Mouse (Mus musculus) limb, embryonic 12.5 days (tissue): Measurements from ENCODE around the gene Gm48551. TPM values are rescaled to one million over a fixed set of nuclear protein-coding genes. Genes with fewer than 3 reads are reported as not detected.

Experiments used
- ATAC-seq: fragments of 200-750 bp; cut with Nextera tagmentation; 2 replicates; pipeline ENCODE4 v1.8.0; 2017; ENCODE audit warnings: low read depth, moderate TSS enrichment; ENCODE audit not compliant: insufficient number of reproducible peaks, insufficient read depth, low FRiP score, low TSS enrichment
- H3K27ac ChIP-seq: fragments of 300-500 bp; sonication (generic); 2 replicates; pipeline ENCODE4 v1.5.1; 2016; ENCODE audit warnings: mild to moderate bottlenecking, moderate library complexity
- H3K27me3 ChIP-seq: fragments of 300-500 bp; sonication (generic); 2 replicates; pipeline ENCODE4 v1.6.1; 2016; ENCODE audit warnings: mild to moderate bottlenecking, moderate library complexity
- H3K36me3 ChIP-seq: fragments of 300-500 bp; sonication (generic); 2 replicates; pipeline ENCODE4 v1.6.1; 2016; ENCODE audit warnings: mild to moderate bottlenecking, moderate library complexity
- H3K4me1 ChIP-seq: fragments of 300-500 bp; sonication (generic); replicated peaks from 2 replicates; pipeline ENCODE4 v1.6.1; 2016
- H3K4me2 ChIP-seq: fragments of 300-500 bp; sonication (generic); 2 replicates; pipeline ENCODE4 v1.6.1; 2016; ENCODE audit warnings: mild to moderate bottlenecking, moderate library complexity
- H3K4me3 ChIP-seq: fragments of 300-500 bp; sonication (generic); replicated peaks from 2 replicates; pipeline ENCODE4 v1.5.1; 2016; ENCODE audit warnings: mild to moderate bottlenecking
- H3K9ac ChIP-seq: fragments of 300-500 bp; sonication (generic); replicated peaks from 2 replicates; pipeline ENCODE4 v1.6.1; 2016; ENCODE audit warnings: mild to moderate bottlenecking, moderate library complexity
- H3K9me3 ChIP-seq: fragments of 300-500 bp; sonication (generic); 2 replicates; pipeline ENCODE4 v1.6.1; 2016; ENCODE audit warnings: mild to moderate bottlenecking, moderate library complexity
- WGBS: fragments of 180-500 bp; shearing (Covaris S2); methylation state at CpG from one replicate; pipeline ENCODE4 v1.1.7; 2016; 5-methylcytosine and 5-hydroxymethylcytosine counted together
- polyA plus RNA-seq: library from polyadenylated mRNA; unstranded; fragments of >200 nt; fragmentation: Nextera tagmentation; extraction: Ambion mirVana; gene quantifications from 2 replicates; pipeline ENCODE4 v1.2.1, GENCODE M21; 2016

Gm48551 gene
- polyA plus RNA-seq, 1 experiment from 2014 or later, result 3.3 TPM

GRCm38 (mm10) chr10:81414682-81415081 lies 30.4 kb downstream of the Gm48551 start:
- Histone ChIP-seq H3K27me3 (no peaks in the 10 kb centered on the region), H3K36me3 (peaks cover 14% of the 10 kb centered on the region; the same call in 1 of the 2 replicates), H3K4me1 (peaks cover 93% of the 10 kb centered on the region), H3K4me2 (0 out of 2 replicates have a peak overlapping the region, but pooled peaks have one; percentile 44), H3K4me3 (no peak overlapping the region), H3K27ac (peak overlapping the region; percentile 86), H3K9me3 (no peaks in the 10 kb centered on the region), H3K9ac (no peak overlapping the region)
- ATAC-seq, result no peak

GRCm38 (mm10) chr10:81415146-81415545 lies 30.9 kb downstream of the Gm48551 start:
- Histone ChIP-seq H3K9ac (no peak overlapping the region), H3K9me3 (no peaks in the 10 kb centered on the region), H3K4me2 (0 out of 2 replicates have a peak overlapping the region, but pooled peaks have one; percentile 44), H3K27ac (peak overlapping the region; percentile 86), H3K36me3 (peaks cover 19% of the 10 kb centered on the region), H3K27me3 (no peaks in the 10 kb centered on the region), H3K4me3 (no peak overlapping the region), H3K4me1 (peaks cover 88% of the 10 kb centered on the region)
- ATAC-seq, result no peak
- 83% methylated on average over 5 of the region's 5 CpGs for WGBS

GRCm38 (mm10) chr10:81415549-81416310 lies 31.5 kb downstream of the Gm48551 start:
- Histone ChIP-seq H3K4me1 (peaks cover 83% of the 10 kb centered on the region), H3K9ac (no peak overlapping the region), H3K9me3 (no peaks in the 10 kb centered on the region), H3K27me3 (0 out of 2 replicates have a peak, but pooled peaks cover 2% of the 10 kb centered on the region), H3K36me3 (peaks cover 22% of the 10 kb centered on the region), H3K27ac (peak overlapping the region; percentile 86), H3K4me2 (no peak overlapping the region), H3K4me3 (no peak overlapping the region)
- WGBS, result 73% methylated on average over 17 of the region's 17 CpGs
- ATAC-seq, result no peak

DNA sequence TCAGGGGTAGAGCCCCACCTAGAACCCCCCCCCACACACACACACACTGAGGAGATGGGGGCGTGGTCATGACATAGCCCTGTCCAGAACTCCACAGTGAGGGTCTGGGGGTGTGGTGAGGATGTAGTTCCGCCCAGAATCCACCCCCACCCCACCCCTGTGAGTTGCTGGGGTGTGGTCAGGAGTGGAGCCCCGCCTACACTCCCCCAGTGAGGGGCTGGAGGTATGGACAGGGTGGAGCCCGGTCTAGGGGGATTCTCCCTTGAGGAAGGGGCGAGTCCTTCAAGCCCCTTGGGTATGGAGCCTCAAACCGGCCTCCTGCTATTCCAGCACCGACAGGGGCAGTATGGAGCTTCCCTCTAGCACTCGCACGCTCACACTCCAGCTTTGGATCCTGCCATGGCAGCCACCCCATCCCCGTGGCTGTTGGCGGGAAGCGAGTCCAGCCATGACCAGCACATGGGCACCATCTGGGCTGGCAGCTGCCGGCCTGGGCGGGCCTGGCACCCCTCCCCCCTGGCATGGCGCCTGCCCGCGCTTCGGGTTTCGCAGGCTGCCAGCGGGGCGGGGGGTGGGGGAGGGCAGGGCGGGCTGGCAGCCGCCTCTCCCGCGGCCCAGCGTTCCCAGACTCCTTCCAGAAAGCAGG lies 32.4 kb downstream of the Gm48551 start:
- ATAC-seq, result peak; percentile 43
- H3K4me3 ChIP-seq, result peak overlapping the region; percentile 41
- H3K27ac ChIP-seq, result peak overlapping the region; percentile 86
- 0 out of 2 replicates have a peak, but pooled peaks cover 8% of the 10 kb centered on the region for H3K27me3 ChIP-seq
- 1% methylated on average over 25 of the region's 26 CpGs for WGBS
- H3K36me3 ChIP-seq, result peaks cover 16% of the 10 kb centered on the region
- no peaks in the 10 kb centered on the region for H3K9me3 ChIP-seq
- H3K9ac ChIP-seq, result peak overlapping the region; percentile 55
- peak overlapping the region; percentile 80 for H3K4me2 ChIP-seq
- peaks cover 74% of the 10 kb centered on the region for H3K4me1 ChIP-seq

GRCm38 (mm10) chr10:81417227-81418215 lies 33.3 kb downstream of the Gm48551 start:
- Histone ChIP-seq H3K27me3 (0 out of 2 replicates have a peak, but pooled peaks cover 14% of the 10 kb centered on the region), H3K9me3 (no peaks in the 10 kb centered on the region), H3K9ac (peak overlapping the region; percentile 55), H3K4me3 (peak overlapping the region; percentile 41), H3K27ac (peak overlapping the region; percentile 86), H3K4me1 (peaks cover 66% of the 10 kb centered on the region), H3K36me3 (peaks cover 14% of the 10 kb centered on the region), H3K4me2 (peak overlapping the region; percentile 80)
- ATAC-seq, result no peak
- 42% methylated on average over 12 of the region's 12 CpGs for WGBS

DNA sequence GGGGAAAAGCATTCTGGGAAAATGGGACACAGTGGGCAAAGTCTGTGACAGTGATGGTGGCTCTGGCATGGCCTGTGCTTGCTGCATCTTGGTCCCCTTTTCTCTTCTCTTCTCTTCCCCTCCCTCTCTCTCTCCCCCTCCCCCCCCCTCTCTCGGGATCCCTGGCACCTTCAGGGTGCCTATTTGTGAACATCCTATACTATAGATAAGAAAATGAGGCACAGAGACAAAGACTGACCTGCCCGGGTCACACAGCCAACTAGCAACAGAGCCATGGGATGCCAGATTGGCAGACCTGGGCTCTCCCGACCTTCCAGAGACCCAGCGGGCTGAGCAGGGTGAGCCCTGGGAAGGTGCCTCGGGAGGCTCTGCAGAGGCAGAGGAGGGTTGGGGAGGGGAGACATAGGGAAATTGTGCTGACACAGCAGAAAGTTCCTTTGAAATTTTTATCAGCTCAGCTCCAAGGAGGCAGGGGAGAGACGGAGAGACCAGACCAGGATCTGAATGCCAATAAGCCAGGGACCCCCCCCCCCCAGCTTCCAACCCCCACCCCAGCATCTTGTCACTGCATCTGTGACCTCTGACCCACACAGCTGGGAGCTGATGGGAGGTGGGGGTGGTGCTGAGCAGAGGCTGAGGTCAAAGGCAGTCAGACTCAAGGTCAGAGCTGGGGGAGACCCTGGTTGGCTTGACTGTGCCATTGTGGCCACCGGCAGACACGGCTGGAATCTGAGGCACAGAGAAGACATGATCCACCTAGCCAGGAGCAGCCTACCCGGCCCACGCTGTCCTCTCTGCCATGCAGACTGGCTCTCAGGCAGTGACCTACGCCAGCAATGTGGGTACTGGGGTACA lies 34.2 kb downstream of the Gm48551 start:
- no peak overlapping the region for H3K9ac ChIP-seq
- H3K4me3 ChIP-seq, result no peak overlapping the region
- H3K9me3 ChIP-seq, result no peaks in the 10 kb centered on the region
- no peak for ATAC-seq
- H3K36me3 ChIP-seq, result peaks cover 14% of the 10 kb centered on the region
- H3K4me2 ChIP-seq, result no peak overlapping the region
- peaks cover 17% of the 10 kb centered on the region for H3K27me3 ChIP-seq
- peaks cover 58% of the 10 kb centered on the region for H3K4me1 ChIP-seq
- 54% methylated on average over 11 of the region's 11 CpGs for WGBS
- H3K27ac ChIP-seq, result no peak overlapping the region

GRCm38 (mm10) chr10:81419111-81419928 lies 35.1 kb downstream of the Gm48551 start:
- Histone ChIP-seq H3K9ac (no peak overlapping the region), H3K4me2 (no peak overlapping the region), H3K27ac (no peak overlapping the region), H3K27me3 (peaks cover 26% of the 10 kb centered on the region), H3K4me3 (no peak overlapping the region), H3K4me1 (peaks cover 55% of the 10 kb centered on the region), H3K9me3 (no peaks in the 10 kb centered on the region), H3K36me3 (peaks cover 14% of the 10 kb centered on the region)
- 89% methylated on average over 10 of the region's 10 CpGs for WGBS
- ATAC-seq, result no peak

- Histone ChIP-seq H3K27ac (no peak overlapping the region), H3K9me3 (no peaks in the 10 kb centered on the region), H3K4me3 (peak overlapping the region; percentile 2; the same call in 1 of the 2 replicates), H3K27me3 (peaks cover 36% of the 10 kb centered on the region), H3K4me2 (no peak overlapping the region), H3K9ac (no peak overlapping the region), H3K4me1 (peaks cover 55% of the 10 kb centered on the region), H3K36me3 (peaks cover 14% of the 10 kb centered on the region)
- ATAC-seq, result no peak
- 84% methylated on average over 40 of the region's 40 CpGs for WGBS
These were observed 36.0 kb downstream of the Gm48551 start for GRCm38 (mm10) chr10:81420191-81420767.

GRCm38 (mm10) chr10:81421041-81421796 lies 37.0 kb downstream of the Gm48551 start:
- Histone ChIP-seq H3K4me2 (no peak overlapping the region), H3K4me1 (peaks cover 55% of the 10 kb centered on the region), H3K27me3 (peaks cover 45% of the 10 kb centered on the region), H3K9me3 (no peaks in the 10 kb centered on the region), H3K4me3 (no peak overlapping the region), H3K27ac (no peak overlapping the region), H3K9ac (0 out of 2 replicates have a peak overlapping the region, but pooled peaks have one; percentile 44), H3K36me3 (peaks cover 14% of the 10 kb centered on the region)
- WGBS, result 79% methylated on average over 4 of the region's 4 CpGs
- ATAC-seq, result no peak
